Mouse (Mus musculus) inflammation-experienced regulatory T-cells, adult 16 weeks (primary cell): Measurements from ENCODE around the gene Mak. TPM values are rescaled to one million over a fixed set of nuclear protein-coding genes. Genes with fewer than 3 reads are reported as not detected.

Experiments used
- polyA plus RNA-seq: library from polyadenylated mRNA; unstranded; fragments of 100-300 nt; shearing (Covaris generic); gene quantifications from one replicate; pipeline ENCODE4 v1.2.1, GENCODE M21; 2017

Gene Mak
- not detected for polyA plus RNA-seq

DNA sequence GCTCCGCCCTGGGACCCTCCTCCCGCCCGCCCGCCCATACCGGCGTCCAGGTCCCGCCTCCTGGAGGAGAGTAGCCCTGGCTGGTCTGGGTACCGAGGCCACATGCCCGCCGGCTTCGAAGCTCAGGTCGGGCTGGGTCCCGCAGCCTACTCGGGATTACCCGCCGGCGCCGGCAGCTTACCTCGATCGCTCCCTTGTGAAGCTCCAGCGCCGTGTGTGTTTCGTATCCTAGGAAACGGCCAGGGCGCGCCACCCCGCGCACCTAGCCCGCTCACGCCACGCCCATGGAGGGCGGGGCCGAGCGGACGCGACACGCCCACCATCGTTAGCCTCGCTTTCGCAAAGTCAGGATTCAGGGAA lies at the start of gene Mak:
TSS of gene Mak (minus strand) at position 286 of the 360 bp plus-strand sequence.

GRCm38 (mm10) chr13:41113940-41114339 lies 34.4 kb upstream of the Mak start, which contains the start of gene Sycp2l:
TSS of gene Sycp2l (plus strand) at chr13:41114307.

GRCm38 (mm10) chr13:41110935-41111334 lies 31.4 kb upstream of the Mak start, which contains the start of gene Gcm2:
TSS of gene Gcm2 (minus strand) at chr13:41111035.

DNA sequence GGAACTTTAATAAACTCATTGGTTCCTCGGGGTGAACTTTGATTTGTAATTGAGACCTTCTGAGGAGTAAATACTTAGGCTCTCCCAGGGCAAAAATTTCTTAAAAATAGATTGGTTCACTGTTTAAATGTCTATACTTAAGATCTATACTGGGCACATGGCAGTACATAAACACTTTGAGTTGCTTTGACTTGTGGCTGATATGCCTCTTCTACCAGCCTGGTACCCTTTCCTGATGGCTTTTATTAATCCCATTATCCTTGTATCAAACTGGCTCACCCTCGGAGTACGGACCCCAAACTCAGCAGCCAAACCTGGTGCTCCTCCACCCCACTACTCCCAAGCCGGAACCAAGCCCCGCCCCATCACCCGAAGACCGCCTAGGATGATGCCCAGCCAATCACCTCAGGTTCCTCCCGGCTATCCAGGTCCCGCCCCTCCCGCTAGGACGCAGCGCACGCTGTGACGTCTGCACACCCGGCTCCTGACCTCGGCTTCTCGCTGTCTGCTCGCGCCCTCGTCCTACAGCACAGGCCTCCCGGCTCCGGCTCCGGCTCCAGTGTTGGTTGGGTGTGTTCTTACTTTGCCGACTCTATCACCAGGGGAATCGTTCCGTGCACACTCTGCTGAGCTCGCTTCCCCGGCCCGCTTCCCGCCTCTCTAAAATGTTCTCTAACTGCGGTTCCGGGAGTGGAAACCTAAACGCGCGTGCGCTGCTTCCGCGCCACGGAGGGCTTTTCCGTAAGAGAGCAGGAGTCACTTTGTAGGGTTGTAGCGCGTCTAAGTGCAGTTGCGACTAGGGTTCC lies 63.5 kb downstream of the Mak start, which contains the start of gene Tmem14c:
TSS of gene Tmem14c (plus strand) at position 464 of the 806 bp plus-strand sequence.

DNA sequence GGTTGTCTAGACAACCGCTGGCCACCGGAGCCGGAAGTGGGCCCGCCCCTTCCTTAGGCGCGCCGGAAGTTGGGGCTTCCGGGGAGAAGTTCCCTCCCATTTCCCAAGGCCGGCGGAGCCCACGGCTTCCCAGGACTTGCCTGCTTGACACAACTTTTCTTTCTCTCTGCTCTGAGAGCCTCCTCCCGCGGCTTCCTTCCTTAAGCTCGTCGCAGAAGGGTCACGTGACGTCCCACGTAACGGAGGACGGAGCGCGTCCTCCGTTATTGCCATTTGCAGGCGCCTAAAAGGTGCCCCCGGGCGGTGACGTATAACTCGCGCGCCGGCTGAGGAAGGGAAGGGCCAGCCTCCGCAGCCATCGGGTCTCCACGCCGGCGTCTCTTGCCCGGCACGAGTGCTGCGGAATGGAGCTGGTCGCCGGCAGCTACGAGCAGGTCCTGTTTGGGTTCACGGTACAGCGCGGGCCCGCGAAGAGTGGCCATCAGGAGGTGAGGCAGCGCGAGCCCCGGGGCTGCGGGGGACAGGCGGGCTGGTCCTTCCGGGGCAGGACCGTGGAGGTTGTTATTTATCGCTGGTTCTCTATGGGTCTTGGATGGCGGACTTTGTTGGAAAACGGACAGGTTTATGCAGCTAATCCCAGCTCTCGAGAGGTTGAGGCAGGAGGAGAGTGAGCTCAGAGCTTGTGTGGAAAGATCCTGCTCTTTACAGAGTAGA lies 78.4 kb downstream of the Mak start, which contains the start of gene Pak1ip1:
TSS of gene Pak1ip1 (plus strand) at position 98 of the 714 bp plus-strand sequence.

Other genes with a start within 250 kb of the Mak start
- 0.80 TPM for gene Gcnt2, start 220.0 kb downstream of the Mak start, polyA plus RNA-seq
- gene Pak1ip1, start 78.7 kb downstream of the Mak start, polyA plus RNA-seq, result 104 TPM
- gene Tmem14c, start 63.4 kb downstream of the Mak start, polyA plus RNA-seq, result 195 TPM
- not detected for gene Gcm2, start 31.3 kb upstream of the Mak start, polyA plus RNA-seq
- gene Sycp2l, start 34.6 kb upstream of the Mak start, polyA plus RNA-seq, result 0.32 TPM
- gene Elovl2, start 140.7 kb upstream of the Mak start, polyA plus RNA-seq, result not detected
- gene Smim13, start 170.1 kb upstream of the Mak start, polyA plus RNA-seq, result 2.3 TPM
- not detected for gene Gm17364, start 194.3 kb upstream of the Mak start, polyA plus RNA-seq